Mouse (Mus musculus) limb, embryonic 14.5 days (tissue): Measurements from ENCODE around the gene Higd1a. TPM values are rescaled to one million over a fixed set of nuclear protein-coding genes. Genes with fewer than 3 reads are reported as not detected.

Source experiments
- ATAC-seq: fragments of 200-750 bp; cut with Nextera tagmentation; 2 replicates; pipeline ENCODE4 v1.8.0; 2017; ENCODE audit warnings: low read depth, moderate number of reproducible peaks, moderate TSS enrichment; ENCODE audit not compliant: low FRiP score
- DNase-seq: peaks from one replicate; pipeline ENCODE4 v3.0.0-alpha.2; 2015; ENCODE audit warnings: low spot score
- H3K27ac ChIP-seq: fragments of 300-500 bp; sonication (generic); replicated peaks from 2 replicates; pipeline ENCODE4 v1.5.1; 2014; ENCODE audit warnings: low read depth, mild to moderate bottlenecking, low read length, moderate library complexity, mixed read lengths
- H3K27me3 ChIP-seq: fragments of 300-500 bp; sonication (generic); 2 replicates; pipeline ENCODE4 v1.6.1; 2014; ENCODE audit warnings: low read length, mixed read lengths; ENCODE audit not compliant: control insufficient read depth, insufficient read depth
- H3K36me3 ChIP-seq: fragments of 300-500 bp; sonication (generic); 2 replicates; pipeline ENCODE4 v1.6.1; 2014; ENCODE audit warnings: mild to moderate bottlenecking, low read length, moderate library complexity, mixed read lengths; ENCODE audit not compliant: control insufficient read depth, insufficient read depth
- H3K4me1 ChIP-seq: fragments of 300-500 bp; sonication (generic); 2 replicates; pipeline ENCODE4 v1.6.1; 2014; ENCODE audit warnings: antibody characterized with exemption, low read length, mixed read lengths; ENCODE audit not compliant: control insufficient read depth, insufficient read depth
- H3K4me2 ChIP-seq: fragments of 300-500 bp; sonication (generic); replicated peaks from 2 replicates; pipeline ENCODE4 v1.6.1; 2014; ENCODE audit warnings: low read depth, mild to moderate bottlenecking, low read length, moderate library complexity; ENCODE audit not compliant: severe bottlenecking
- H3K4me3 ChIP-seq: fragments of 300-500 bp; sonication (generic); replicated peaks from 2 replicates; pipeline ENCODE4 v1.5.1; 2014; ENCODE audit warnings: low read length
- H3K9ac ChIP-seq: fragments of 300-500 bp; sonication (generic); 2 replicates; pipeline ENCODE4 v1.6.1; 2014; ENCODE audit warnings: mild to moderate bottlenecking, low read depth, low read length, moderate library complexity; ENCODE audit not compliant: severe bottlenecking
- H3K9me3 ChIP-seq: fragments of 300-500 bp; sonication (generic); 2 replicates; pipeline ENCODE4 v1.6.1; 2016; ENCODE audit warnings: low read length; ENCODE audit not compliant: control insufficient read depth
- POLR2A ChIP-seq: fragments of 200-500 bp; IDR thresholded peaks from 2 replicates; pipeline ENCODE4 v1.8.0; 2012; ENCODE audit warnings: inconsistent platforms, mild to moderate bottlenecking, moderate library complexity, borderline replicate concordance; ENCODE audit not compliant: insufficient read depth, insufficient read length; ENCODE audit errors: extremely low read depth
- WGBS: fragments of 180-500 bp; shearing (Covaris S2); extraction: QIAGEN DNeasy Blood & Tissue Kit; methylation state at CpG from one replicate; pipeline ENCODE4 v1.1.7; 2014; 5-methylcytosine and 5-hydroxymethylcytosine counted together
- polyA plus RNA-seq, 2 experiments: library from polyadenylated mRNA; depleted of rRNA in 1 of 2; stranded (reverse) in 1 of 2; unstranded in 1 of 2; fragments of >200 nt; fragmentation: Nextera tagmentation in 1 of 2; extraction: Ambion mirVana in 1 of 2; gene quantifications; 2 replicates each; pipeline versions ENCODE4 v1.2.1 to v1.2.3; 2012 to 2014

The Higd1a gene
- polyA plus RNA-seq, 2 experiments: 71.0 to 235 TPM

DNA sequence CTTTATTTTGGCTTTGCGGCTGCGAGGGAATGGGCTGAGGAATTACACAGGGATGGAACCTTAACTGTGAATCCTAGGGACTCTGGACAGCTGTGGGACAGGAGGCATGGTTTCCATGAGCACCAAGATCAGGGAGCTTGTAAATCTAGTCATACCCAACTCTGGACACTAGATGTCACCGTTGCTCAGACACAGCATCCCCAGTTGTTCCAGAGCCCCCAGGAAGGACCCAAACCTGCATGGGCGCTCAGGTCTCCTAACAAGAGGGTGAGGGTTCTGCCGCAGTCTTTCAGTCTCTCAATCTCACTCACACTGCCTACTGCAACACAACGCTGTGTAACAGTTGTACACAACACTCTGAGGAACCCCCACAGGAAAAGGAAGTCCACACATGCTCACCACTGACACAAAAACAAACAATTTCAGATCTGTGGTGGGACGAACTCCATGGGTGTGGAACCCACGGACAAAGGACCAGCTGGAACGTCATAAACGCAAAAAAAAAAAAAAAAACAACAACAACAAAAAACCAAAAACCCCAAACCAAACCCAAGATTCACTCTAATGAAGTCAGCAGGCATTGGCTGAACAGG lies 11.5 kb downstream of the Higd1a start:
- peaks cover 32% of the 10 kb centered on the region for H3K36me3 ChIP-seq
- H3K9me3 ChIP-seq: no peaks in the 10 kb centered on the region
- no peak for TF ChIP-seq POLR2A
- H3K4me3 ChIP-seq: no peak overlapping the region
- WGBS: 56% methylated on average over 10 of the region's 10 CpGs
- H3K9ac ChIP-seq: no peak overlapping the region
- H3K4me1 ChIP-seq: no peaks in the 10 kb centered on the region
- H3K27me3 ChIP-seq: no peaks in the 10 kb centered on the region
- H3K27ac ChIP-seq: no peak overlapping the region
- peak; percentile 39 for DNase-seq
- H3K4me2 ChIP-seq: no peak overlapping the region
- peak; percentile 68; the same call in 1 of the 2 replicates for ATAC-seq

DNA sequence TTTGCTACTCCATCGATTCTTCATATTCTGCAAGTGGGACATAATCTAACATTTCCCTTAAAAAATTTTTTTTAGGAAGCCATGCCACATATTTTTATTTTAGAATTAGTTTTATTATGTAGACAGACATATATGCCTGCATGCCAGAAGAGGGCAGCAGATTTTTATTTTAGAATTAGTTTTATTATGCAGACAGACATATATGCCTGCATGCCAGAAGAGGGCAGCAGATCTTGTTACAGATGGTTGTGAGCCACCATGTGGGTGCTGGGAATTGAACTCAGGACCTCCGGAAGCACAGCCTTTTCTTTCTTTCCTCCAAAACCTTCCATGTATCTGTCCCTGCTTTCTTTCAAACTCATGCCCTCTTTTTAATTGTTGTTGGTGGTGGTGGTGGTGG lies 15.2 kb downstream of the Higd1a start:
- H3K36me3 ChIP-seq: 0 out of 2 replicates have a peak, but pooled peaks cover 3% of the 10 kb centered on the region
- H3K9me3 ChIP-seq: no peaks in the 10 kb centered on the region
- no peak for TF ChIP-seq POLR2A
- no peak overlapping the region for H3K9ac ChIP-seq
- DNase-seq (no peak), ATAC-seq (no peak)
- H3K4me1 ChIP-seq: no peaks in the 10 kb centered on the region
- H3K27me3 ChIP-seq: no peaks in the 10 kb centered on the region
- WGBS: 98% methylated on average over 2 of the region's 2 CpGs
- H3K27ac ChIP-seq: no peak overlapping the region
- no peak overlapping the region for H3K4me2 ChIP-seq
- no peak overlapping the region for H3K4me3 ChIP-seq

DNA sequence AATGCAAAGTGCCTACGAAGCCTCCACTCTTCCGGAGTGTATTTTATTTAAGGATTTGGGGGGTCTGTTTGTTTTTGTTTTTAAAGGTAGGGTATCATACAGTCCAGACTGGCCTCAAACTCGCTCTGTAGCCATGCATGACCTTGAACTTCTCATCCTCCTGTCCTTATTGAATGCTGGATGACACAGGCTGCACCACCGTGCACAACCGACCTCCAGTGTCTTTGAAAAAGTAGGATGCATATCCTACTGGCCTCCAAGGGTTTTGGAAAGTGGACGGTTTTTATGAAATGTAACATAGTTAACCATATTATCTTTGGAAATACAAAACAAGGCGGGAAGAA lies 18.6 kb downstream of the Higd1a start:
- no peak for TF ChIP-seq POLR2A
- no peak overlapping the region for H3K27ac ChIP-seq
- ATAC-seq (peak; percentile 21; the same call in 1 of the 2 replicates), DNase-seq (no peak)
- no peaks in the 10 kb centered on the region for H3K36me3 ChIP-seq
- peak overlapping the region; percentile 56 for H3K9ac ChIP-seq
- no peaks in the 10 kb centered on the region for H3K27me3 ChIP-seq
- H3K4me3 ChIP-seq: peak overlapping the region; percentile 46
- H3K4me1 ChIP-seq: no peaks in the 10 kb centered on the region
- no peaks in the 10 kb centered on the region for H3K9me3 ChIP-seq
- H3K4me2 ChIP-seq: peak overlapping the region; percentile 90
- 42% methylated on average over 7 of the region's 7 CpGs for WGBS

DNA sequence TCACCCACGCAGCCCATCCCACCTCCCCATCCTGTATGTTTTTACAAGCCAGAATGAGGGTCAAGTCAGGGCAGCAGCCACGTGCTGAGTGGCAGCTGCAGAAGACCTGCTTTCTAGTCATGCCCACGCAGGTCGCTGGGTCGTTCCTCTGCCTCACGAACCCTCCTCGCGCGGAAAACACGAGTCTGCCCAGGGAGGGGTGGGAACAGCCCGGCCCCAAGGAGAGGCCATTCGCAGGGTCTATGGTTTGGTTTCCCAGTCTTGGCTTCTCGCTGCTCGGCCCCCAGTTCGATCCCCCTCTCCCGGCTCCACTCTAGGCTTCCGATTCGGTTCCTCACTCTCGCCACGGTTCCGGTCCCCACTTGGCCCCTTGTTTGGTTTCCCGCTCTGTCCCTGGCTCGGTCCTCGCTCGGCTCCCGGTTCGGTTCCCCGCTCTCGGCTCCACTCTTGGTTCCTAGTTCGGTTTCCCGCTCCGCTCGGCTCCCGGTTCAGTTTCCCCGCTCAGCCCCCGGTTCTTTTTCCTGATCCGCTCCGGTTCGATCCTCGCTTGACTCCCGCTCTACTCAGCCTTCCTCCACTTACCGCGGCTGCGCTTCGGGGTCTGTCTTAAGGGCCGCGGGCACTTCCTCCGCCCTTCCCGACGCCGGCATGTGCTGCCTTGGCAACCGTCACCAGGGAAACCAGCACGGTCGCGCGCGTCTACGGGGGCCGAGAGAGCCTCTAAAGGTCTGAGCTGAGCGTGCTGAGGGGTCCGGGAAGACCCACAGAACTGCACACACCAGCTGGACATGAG lies 19.1 kb downstream of the Higd1a start, which contains the start of gene Ccdc13:
Gene Ccdc13, minus strand, starts transcription at position 633 of the 793 bp plus-strand sequence.
- ATAC-seq (peak; percentile 85), DNase-seq (peak; percentile 64)
- TF ChIP-seq POLR2A: no peak
- peak within 1 kb of the TSS; percentile 46 for H3K4me3 ChIP-seq
- no peaks in the 10 kb centered on the region for H3K36me3 ChIP-seq
- peak within 1 kb of the TSS; percentile 56 for H3K9ac ChIP-seq
- H3K9me3 ChIP-seq: no peaks in the 10 kb centered on the region
- peak within 1 kb of the TSS; percentile 90 for H3K4me2 ChIP-seq
- no peak within 1 kb of the TSS for H3K27ac ChIP-seq
- no peaks in the 10 kb centered on the region for H3K4me1 ChIP-seq
- H3K27me3 ChIP-seq: no peaks in the 10 kb centered on the region
- 2% methylated on average over 61 of the region's 61 CpGs for WGBS

DNA sequence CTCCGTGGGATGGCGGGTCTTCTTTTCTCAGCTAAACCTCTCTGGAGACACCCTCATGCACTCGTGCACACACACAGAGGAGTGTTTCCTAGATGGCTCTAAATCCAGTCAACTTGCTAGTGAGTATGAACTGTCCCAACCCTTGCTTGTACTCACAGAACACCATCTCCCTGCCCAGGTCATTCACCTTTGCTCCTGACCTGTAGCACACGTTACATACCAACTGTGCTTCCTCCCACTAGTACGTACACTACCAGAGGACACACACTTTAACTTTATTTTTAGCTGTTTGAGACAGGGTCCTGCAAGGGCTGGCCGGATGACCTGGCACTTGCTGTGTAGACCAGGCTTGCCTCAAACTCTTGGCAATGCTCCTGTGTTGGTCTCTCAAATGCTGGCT lies 20.2 kb downstream of the Higd1a start:
- no peaks in the 10 kb centered on the region for H3K27me3 ChIP-seq
- DNase-seq (no peak), ATAC-seq (no peak)
- TF ChIP-seq POLR2A: no peak
- H3K4me3 ChIP-seq: no peak overlapping the region
- 86% methylated on average over 6 of the region's 6 CpGs for WGBS
- H3K9ac ChIP-seq: no peak overlapping the region
- no peaks in the 10 kb centered on the region for H3K4me1 ChIP-seq
- H3K27ac ChIP-seq: no peak overlapping the region
- H3K36me3 ChIP-seq: no peaks in the 10 kb centered on the region
- no peaks in the 10 kb centered on the region for H3K9me3 ChIP-seq
- H3K4me2 ChIP-seq: no peak overlapping the region
